Mouse (Mus musculus): ENCODE measurements around the gene Odc1. TPM values are rescaled to one million over a fixed set of nuclear protein-coding genes. Genes with fewer than 3 reads are reported as not detected.
"Not testable (repeated sequence)": the region's sequence is repeated elsewhere in the genome, so short reads cannot be mapped to it uniquely, and the experiment has no call there.

Gene Odc1
- 10 to 100 TPM; 69.3 to 72.3 TPM for total RNA-seq (2021)

DNA sequence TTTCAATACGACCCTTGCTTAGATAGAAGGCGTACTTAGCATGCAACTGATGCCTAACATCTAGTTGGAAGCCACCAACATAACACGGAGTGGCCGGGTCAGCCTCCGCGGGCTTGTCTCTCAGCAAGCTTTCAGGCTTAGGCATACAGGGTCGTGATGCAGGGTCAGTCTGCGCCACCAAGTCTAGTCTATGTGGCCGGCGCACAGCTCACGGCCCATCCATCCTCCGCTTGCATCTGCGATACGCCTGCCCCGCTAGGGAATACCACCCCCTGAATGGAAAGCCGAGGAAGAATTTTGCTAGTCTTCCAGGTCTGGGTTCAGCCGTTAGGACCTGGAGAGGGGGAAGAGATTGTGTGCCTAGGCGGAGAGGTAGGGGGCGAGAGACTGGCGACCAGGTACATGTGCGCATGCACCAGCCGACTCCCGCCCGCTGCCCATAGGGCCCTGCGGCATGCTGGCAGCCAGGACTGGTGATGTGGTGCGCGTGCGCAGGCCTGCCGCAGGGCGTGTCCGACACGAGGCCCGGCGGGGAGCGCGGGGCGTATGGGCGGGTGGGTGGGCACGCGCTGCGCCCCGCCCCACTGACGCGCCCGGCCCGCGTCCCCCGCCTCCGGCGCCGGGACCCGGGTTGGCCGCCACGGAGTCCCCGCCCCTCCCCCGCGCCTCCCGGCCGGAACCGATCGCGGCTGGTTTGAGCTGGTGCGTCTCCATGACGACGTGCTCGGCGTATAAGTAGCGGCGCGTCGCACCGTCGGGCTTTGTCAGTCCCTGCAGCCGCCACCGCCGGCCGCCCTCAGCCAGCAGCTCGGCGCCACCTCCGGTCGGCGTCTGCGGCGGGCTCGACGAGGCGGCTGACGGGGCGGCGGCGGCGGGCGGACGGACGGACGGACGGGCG, at the start of gene Odc1:
Odc1 (plus strand) TSS at position 586 of the 898 bp plus-strand sequence.
- intact Hi-C loops (cut with DNase I), result loop anchor here (2.0 to 5.0 kb wide), 2 partner anchors 102 to 197 kb away; partner anchors contain the start of gene Nol10
- peak; percentile 94 for DNase-seq (ENCODE audit: low spot score)

DNA sequence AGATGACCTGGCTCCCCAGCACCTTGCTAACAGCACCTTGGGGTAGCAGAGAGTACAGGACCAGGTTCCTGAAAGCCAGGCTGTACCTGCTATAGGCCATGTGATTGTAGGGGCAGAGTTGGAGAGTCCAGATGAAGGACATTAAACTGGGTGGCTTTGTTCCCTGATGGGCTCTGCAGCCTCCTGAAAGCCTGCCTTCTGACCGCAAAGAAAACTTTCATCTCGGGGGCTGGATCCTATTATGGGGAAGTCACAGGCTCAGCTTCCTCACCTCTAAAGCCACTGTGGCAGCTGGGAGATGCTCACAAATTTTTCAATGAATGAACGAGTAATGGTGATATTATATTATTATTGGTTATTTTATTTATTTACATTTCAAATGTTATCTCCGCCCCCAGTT, 49.8 kb upstream of the Odc1 start:
- intact Hi-C loops (cut with DNase I), result no loop called here
- no peak for DNase-seq (ENCODE audit: low spot score)

DNA sequence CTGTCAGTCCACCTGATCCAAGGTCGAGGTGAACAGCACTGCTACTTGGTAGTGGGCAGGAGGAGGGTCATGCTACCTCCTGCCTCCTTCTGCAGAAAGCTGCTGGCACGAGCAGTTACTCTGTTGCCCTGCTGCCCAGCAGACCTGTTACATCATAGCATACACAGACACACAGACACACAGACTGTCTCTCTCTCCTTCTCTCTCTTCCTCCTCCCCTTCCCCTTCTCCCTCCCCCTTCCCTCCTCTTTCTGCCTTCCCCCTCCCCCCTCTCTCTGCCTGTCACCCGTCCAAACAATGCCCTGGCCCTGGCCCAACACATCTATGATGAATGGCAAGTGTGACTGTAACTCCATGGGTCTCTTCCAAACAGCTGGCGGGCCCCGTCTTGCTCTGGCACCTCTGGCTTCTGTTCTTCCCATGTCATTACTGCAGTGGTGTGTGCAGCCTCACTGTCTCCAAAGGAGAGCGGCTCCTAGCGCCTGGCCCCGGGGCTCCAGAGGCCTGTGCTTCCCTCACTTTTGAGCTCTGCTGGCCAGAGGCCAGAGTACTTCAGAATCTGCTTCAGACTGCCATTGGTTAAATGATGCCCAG, 48.6 kb upstream of the Odc1 start:
- intact Hi-C loops (cut with DNase I), result no loop called here

DNA sequence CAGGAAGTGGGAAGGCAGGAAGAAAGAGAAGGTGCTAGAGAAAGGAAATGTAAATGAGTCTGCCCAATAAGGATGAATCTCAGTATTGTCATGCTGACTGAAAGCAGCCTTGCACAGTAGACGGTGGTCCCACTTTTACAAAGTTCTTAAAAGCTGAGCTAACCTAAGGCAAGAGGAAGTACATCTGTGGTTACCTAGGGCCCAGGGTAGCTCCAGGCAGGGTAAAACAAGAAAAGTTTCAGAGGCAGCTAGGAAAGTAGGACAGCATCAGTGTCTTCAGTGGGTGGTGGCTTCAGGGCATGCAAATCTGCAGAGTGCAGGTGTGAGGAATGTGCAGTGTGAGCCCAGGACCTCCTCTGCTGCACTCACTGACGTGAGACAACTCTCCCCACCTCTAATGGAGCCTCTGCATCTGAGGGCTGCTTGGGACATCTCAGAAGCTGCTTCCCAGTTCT, 38.9 kb upstream of the Odc1 start:
- intact Hi-C loops (cut with DNase I), result no loop called here
- no peak for DNase-seq (ENCODE audit: low spot score)

More for the DNA sequence above, 48.6 kb upstream of the Odc1 start:
- DNase-seq (ENCODE audit: low spot score), result no peak

DNA sequence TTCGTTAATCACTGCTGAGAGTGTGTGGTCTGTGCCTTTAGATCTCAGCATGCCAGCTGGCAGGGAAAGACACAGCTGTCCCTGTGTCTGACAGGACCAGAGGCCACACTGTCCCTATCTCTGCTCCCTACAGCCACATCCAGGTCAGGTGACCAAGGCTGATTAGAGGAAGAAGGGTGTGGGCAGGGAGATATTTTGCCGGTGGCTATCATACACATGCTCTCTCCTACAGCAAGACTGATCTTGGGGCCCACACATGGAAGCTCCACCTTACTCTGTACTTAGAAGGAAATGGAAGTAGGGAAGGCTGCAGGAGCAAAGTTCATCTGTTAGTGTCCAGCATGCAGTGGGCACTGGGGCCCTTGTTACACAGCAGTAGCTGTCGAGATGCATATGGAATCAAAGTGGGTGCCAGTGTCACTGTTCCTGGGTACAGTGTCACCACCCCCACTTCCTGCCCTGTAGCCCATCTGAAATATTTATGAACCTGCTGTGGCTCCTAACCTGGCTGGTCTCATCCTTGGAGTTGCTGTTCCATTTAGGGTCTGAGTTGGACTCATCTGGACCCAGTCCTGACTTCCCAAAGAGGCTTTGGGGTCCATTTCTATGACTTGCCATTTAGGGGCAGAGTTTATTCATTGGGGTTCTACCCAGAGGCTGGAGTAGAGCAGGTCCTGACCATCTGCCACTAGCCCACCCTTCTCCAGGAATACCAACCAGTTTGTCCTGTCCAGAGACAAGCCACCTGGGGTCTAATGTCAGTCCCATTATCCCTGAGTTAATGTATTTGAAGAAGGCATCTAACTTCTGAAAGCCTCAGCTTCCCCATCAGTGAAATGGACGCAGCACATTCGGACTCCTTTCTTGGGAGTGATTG, 38.2 kb upstream of the Odc1 start:
- intact Hi-C loops (cut with DNase I), result no loop called here
- DNase-seq (ENCODE audit: low spot score), result no peak

DNA sequence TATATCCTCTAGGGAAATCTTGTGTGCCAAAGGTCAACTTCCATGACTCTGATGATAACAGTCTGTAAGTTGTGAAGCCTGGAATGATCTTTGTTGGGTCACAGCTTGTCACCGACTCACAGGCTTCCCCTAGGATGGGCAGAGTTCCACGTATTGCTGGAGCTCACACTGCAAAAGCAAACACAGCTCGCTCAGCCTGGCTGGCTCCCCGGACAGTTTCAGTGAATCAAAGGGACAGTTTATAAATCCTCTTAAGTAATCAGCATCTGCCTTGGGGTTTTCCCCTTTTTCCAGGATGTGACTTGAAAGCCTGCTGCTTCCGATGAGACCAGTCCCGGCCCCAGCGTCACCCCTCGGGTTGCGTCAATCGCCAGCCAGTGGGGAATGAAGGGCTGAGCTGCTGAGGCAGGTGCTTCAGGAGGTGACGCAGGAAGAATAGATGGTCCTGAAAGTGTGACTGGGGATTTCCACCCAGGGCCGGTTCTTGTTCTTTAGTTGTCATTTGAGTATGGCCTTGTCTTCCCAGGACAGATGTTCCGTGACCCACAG, 37.5 kb upstream of the Odc1 start:
- intact Hi-C loops (cut with DNase I), result no loop called here

DNA sequence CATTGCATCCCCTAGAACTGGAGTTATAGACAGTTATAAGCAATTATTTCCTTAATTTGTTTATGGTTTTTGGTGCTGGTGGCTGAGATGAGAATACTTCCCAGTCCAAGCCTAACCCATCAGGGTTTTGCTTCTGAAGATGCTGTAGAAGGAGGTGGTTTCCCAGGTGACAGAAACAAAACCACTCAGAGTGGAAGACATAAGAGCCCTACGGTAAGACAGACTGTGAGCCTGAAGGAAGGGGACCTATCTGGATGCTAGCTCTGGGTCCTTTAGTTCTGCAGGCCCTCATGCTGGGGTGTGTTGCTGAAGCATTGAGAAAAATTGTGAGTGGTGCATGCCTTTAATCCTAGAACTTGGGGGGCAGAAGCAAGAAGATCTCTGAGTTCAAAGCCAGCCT, 35.3 kb upstream of the Odc1 start:
- no peak for DNase-seq (ENCODE audit: low spot score)
- intact Hi-C loops (cut with DNase I), result no loop called here

More for the DNA sequence above, 37.5 kb upstream of the Odc1 start:
- peak; percentile 15 for DNase-seq (ENCODE audit: low spot score)

DNA sequence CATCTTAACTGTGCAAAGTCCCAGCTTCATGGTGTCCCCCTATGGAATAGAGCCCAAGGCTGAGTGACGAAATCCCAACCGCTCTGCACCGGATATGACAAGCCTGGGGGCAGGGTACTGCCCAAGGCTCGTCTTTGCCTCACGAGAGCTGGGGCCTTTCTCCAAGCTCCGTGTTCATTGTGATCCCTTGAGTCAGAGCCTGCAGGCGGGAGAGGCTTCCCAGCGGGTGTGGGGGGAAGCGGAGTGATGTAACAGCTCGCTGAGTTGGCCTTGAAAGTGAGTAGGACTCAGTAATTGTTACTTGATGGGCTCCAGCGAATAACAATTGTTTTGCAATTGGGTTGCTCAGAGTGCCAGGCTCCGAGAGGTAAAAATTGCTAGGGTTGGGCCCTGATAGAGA, 34.4 kb upstream of the Odc1 start:
- DNase-seq (ENCODE audit: low spot score), result peak; percentile 9
- intact Hi-C loops (cut with DNase I), result no loop called here

DNA sequence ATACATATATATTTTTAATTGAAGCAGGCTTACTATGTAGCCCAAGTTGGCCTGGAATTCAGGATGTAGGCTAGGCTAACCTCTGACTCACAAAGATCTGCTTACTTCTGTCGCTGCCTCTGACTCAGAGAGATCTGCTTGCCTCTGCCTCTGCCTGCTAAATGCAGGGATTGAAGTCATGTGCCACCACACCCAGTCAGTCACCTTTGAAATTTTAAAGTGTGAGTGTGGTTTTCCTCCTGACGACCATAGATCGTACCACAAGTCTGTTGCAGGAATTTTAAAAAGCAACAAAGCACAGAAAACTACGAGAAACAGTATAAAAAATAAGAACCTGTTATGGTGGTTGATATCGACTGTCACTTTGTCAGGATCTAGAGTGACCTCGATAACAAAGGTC, 33.6 kb upstream of the Odc1 start:
- intact Hi-C loops (cut with DNase I), result no loop called here
- no peak for DNase-seq (ENCODE audit: low spot score)

DNA sequence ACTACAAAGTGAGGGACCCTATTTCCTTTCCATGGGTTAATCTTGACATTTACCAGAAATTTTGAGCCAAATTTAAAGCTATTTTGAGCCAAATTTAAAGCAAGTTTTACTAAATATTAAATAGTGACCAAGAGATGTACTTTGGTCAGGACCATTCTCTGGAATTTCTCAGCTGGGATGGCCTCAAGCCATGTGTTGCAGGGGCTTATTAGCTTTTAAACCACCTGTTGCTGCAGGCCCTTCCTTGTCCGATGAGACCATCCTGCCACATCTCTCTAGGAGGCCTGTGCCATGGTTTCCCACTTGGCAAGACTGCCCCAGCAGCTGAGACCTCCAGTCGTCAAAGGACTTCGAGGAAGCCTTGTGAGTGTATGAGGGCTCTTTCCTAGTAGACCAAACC, 15.4 kb upstream of the Odc1 start:
- DNase-seq (ENCODE audit: low spot score), result no peak
- intact Hi-C loops (cut with DNase I), result no loop called here

DNA sequence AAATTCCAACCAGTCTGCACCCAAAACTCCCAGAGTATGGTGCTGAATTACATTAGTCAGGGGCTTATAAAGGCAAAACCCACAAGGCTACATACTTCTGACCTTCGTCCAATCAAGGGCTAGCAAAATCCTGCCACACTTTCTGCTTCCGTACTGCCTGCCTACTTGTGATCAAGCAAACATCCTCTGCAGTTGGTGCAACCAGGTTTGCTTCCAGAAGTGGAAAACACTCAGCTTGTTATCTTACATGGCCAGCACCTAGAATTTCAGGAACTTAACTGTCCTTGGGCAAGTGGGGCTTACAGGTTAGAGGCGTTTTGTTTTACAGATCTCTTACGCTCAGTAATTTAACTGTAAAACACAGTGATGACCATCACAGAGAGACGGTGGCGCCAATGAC, 14.9 kb upstream of the Odc1 start:
- intact Hi-C loops (cut with DNase I), result no loop called here
- no peak for DNase-seq (ENCODE audit: low spot score)

DNA sequence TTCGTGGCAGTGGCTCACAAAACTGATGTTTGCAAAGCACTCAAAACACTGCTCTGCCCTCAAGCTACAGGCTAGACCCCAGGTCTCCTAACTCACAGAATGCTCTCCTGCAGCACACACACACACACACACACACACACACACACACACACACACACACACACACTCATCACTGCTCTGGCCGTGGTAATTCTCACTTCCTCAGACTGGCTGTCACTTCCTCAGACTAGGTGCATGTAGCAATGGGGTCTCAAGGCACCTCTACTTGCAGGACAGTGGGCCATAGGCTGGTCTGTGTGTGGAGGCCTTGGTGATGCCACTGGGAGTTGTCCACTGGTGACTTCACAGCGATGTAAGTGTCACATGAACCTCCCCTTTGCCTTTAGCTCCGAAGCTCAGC, 13.8 kb upstream of the Odc1 start:
- intact Hi-C loops (cut with DNase I), result no loop called here
- DNase-seq (ENCODE audit: low spot score), result no peak

DNA sequence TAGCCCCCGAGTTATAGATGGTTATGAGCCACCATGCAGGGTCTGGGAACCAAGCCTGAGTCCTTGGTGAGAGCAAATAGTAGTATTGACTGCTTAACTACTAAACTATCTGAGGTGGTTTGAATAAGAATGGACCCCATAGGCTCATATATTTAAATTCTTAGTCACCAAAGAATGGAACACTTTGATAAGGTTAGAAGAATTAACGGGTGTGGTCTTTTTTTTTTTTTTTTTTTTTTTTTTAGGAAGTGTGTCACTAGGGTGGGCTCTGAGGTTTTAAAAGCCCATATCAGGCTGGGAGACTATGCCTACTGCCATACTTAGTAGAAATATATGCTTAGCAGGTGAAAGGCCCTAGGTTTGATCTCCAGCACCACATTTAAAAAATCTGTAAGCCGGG, 8.4 kb upstream of the Odc1 start:
- intact Hi-C loops (cut with DNase I), result no loop called here
- no peak for DNase-seq (ENCODE audit: low spot score)

DNA sequence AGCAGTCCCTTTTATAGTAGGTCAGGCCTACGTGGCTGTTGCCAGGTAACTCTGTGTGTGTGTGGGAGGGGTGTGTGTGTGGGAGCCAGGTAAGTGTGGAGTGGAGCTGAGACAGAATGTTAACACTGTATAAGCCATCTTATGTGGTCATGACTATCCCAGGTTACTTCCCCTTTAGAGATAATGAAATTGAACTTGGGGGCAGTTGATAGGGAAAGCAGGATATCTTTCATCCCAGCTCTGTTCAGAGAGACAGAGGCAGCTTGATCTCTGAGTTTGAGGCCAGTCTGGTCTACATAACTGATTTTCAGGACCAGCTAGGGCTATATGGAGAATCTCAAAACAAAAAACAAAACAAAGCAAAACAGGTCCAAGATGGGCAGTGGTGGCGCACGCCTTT, 7.4 kb upstream of the Odc1 start:
- intact Hi-C loops (cut with DNase I), result no loop called here

DNA sequence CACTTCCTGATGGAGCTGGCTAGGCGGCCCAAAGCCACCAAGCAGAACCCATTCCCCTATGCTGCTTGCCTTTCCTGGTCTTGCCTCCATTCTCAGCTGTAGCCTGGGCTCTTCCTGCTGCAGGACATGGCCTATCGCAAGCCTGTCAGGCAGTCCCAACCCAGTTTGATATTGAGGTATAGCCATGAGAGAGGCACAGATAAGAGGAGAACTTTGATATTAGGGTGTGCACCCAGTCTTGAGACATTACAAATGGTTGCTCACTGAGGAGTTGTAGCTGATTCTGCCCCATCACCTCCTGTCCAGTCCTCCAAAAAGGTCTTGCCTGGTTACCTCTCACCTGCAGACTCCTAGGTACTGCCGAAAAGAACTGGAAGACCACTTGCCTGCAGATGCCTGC, 6.5 kb upstream of the Odc1 start:
- intact Hi-C loops (cut with DNase I), result no loop called here
- DNase-seq (ENCODE audit: low spot score), result no peak

More for the DNA sequence above, 7.4 kb upstream of the Odc1 start:
- no peak for DNase-seq (ENCODE audit: low spot score)

DNA sequence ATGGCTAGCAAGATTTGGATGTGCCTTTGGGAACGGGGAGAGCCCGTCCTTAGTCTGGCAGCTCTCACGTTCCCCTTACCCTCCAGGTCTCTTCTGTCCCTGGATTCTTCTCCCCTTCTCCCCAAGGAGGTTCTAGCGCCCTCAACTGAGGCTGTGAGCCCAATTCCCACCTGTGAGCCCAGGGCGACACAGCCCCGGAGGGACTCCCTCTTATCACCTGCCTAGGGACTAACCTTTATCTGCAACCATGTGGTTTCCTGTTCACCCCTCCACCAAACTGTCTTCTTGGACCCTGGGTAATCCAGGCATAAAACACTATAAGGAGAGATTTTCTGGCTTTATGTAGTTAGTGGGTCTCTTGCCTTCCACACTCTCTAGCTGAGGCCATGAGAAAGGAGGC, 5.6 kb upstream of the Odc1 start:
- no peak for DNase-seq (ENCODE audit: low spot score)
- intact Hi-C loops (cut with DNase I), result no loop called here

DNA sequence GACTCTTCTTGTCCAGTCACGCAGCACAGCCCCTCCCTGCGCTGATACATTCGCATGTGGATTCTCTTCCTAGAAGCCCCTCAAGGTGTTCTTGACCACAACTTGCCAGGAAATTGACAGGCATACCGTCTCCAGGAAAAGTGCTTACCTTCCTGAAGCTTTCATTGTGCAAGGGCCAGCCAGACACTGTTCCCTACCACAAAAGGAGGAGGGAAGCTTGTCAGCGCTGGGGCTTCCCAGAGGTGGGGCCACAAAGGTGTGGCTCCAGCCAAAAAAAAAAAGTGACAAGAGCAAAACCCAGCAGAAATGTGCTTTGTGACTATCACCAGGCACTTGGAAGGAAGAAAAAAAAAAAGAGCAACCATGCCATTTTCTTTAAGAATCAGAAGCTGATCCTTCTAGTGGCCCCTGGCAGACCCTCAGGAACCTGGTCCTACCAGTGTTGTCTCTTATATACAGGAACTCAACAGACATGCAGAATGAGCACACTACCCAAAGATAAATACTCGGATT, 4.5 kb upstream of the Odc1 start:
- no peak for DNase-seq (ENCODE audit: low spot score)
- intact Hi-C loops (cut with DNase I), result no loop called here

DNA sequence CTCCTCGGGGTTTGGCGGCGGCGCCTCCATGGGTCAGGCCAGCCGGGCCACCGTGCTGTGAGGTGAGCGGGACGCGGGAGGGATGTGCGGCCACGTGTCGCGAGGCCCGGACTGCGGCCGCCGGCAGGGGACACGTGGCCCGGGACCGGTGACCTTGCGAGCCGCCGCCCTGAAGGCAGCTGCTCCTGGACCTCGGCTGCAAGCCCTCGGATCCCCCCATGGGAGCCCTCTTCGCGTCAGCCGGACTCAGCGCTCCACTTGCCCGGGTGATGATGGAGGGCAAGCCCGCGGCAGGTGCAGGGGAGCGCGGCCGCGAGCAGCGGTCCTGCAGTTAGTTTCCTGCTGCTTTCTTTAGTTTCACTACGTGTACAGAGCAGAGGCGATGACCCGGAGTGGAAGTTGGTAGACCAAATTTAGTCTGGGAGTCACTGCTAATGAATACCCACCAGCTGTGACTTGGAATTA, 545 bp downstream of the Odc1 start:
- intact Hi-C loops (cut with DNase I), result loop anchor here (2.0 to 5.0 kb wide), 2 partner anchors 102 to 198 kb away; partner anchors contain the start of gene Nol10
- no peak for DNase-seq (ENCODE audit: low spot score)

DNA sequence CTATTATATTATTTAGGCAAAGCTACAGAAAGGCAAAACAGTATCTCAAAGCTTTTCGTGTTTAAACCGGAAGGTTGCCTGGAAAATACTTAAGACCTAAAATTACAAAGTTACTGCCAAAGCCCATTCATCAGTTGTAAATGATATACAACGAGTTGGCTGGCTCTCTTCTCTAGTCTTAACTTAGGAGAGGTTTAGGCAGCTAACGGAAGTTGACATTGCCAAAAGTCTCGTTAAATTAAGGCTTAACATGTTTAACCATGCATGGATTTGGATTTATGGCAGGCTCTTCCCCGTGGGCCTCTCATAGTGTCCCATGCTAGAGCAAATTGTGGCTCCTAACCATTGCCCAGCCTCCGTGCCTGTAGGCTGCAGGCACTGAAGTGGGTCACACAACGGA, 1.3 kb downstream of the Odc1 start:
- intact Hi-C loops (cut with DNase I), result loop anchor here (2.0 to 5.0 kb wide), 2 partner anchors 103 to 199 kb away; partner anchors contain the start of gene Nol10
- DNase-seq (ENCODE audit: low spot score), result no peak

DNA sequence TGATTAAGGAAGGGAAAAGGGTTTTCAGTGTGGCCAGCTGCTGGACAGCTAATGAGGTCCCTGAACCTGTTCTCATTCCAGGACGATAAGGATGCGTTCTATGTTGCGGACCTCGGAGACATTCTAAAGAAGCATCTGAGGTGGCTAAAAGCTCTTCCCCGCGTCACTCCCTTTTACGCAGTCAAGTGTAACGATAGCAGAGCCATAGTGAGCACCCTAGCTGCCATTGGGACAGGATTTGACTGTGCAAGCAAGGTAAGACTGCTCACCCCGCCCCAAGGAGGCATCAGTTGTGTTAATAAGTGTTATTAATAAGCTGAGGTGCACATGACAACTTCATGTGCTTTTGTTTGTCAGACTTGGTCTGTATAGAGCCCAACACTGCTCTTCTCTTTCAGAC, 3.0 kb downstream of the Odc1 start:
- intact Hi-C loops (cut with DNase I), result loop anchor here (5.0 kb wide), 1 partner anchor 200 kb away; the partner anchor contains the start of gene Nol10
- DNase-seq (ENCODE audit: low spot score), result not testable (repeated sequence)

All from heart, postnatal 25 days (tissue).